Mouse (Mus musculus): Measurements from ENCODE around the gene Chtf18. TPM values are rescaled to one million over a fixed set of nuclear protein-coding genes. Genes with fewer than 3 reads are reported as not detected.

Chtf18 gene
- polyA plus RNA-seq (2014; fragmentation: Nextera tagmentation; extraction: Ambion mirVana), result 17.7 and 21.2 TPM in 2 replicates

DNA sequence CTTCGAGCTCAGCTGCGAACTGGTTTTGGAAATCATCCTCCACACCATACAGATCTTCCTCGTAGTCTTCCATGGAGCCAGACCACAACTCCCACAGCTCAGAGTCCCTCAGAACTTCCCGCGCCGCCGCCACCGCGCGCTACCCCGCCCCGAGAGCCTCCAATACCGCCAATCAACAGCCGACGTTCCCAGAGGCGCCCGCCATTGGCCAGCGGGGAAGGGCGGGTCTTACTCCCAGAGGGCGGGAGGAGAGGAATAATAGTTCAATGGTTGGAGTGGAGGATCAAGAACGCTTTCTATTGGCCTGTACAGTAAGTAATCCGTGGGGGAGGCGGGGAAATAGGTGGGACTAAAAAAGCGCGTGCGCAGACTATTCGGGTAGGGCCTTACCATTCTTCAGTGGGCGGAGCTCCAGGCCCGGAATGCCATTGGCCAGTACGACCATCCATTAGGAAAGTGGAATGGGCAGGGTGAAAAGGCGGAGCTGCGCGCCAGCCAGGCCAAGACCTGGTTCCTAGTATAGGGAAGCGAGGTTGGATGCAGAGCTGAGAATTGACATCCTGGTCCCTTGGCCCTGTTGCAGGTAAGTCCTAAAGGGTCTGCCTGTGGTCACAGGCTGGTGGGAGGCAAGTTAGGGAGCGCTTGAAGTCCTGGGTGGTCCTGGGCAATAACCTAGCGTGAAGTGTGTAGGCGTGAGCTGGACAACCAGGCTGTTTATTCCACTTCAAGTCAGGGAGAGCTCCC, at the start of gene Chtf18, which contains the start of gene Rpusd1:
Chtf18 (minus strand) TSS at position 155 of the 744 bp plus-strand sequence.
Rpusd1 (plus strand) TSS at position 406 of the 744 bp plus-strand sequence.
- peaks cover 5% of the 10 kb centered on the region for H3K4me1 ChIP-seq (ENCODE audit: control insufficient read depth, insufficient read depth, low read length)
- H3K27ac ChIP-seq (replicated peaks; ENCODE audit: low read depth, low read length), result 0 out of 2 replicates have a peak within 1 kb of the TSS, but pooled peaks have one; percentile 28
- DNase-seq (ENCODE audit: low spot score) (peak; percentile 100), ATAC-seq (replicated peaks; ENCODE audit: insufficient number of reproducible peaks, low FRiP score, low TSS enrichment, low read depth) (peak; percentile 97)
- under 1% methylated on average over 37 of the region's 37 CpGs for WGBS
- H3K9me3 ChIP-seq (replicated peaks; ENCODE audit: control insufficient read depth, low read length), result no peaks in the 10 kb centered on the region
- no peaks in the 10 kb centered on the region for H3K27me3 ChIP-seq (ENCODE audit: control insufficient read depth, insufficient read depth, low read length)
- H3K4me3 ChIP-seq (ENCODE audit: low read depth, low read length), result peak within 1 kb of the TSS; percentile 65
- H3K4me2 ChIP-seq (ENCODE audit: low read depth, low read length), result peak within 1 kb of the TSS; percentile 92
- H3K36me3 ChIP-seq (replicated peaks; ENCODE audit: control insufficient read depth, insufficient read depth, low read depth, low read length), result no peaks in the 10 kb centered on the region
- peak within 1 kb of the TSS; percentile 82 for H3K9ac ChIP-seq (replicated peaks; ENCODE audit: low read length)

DNA sequence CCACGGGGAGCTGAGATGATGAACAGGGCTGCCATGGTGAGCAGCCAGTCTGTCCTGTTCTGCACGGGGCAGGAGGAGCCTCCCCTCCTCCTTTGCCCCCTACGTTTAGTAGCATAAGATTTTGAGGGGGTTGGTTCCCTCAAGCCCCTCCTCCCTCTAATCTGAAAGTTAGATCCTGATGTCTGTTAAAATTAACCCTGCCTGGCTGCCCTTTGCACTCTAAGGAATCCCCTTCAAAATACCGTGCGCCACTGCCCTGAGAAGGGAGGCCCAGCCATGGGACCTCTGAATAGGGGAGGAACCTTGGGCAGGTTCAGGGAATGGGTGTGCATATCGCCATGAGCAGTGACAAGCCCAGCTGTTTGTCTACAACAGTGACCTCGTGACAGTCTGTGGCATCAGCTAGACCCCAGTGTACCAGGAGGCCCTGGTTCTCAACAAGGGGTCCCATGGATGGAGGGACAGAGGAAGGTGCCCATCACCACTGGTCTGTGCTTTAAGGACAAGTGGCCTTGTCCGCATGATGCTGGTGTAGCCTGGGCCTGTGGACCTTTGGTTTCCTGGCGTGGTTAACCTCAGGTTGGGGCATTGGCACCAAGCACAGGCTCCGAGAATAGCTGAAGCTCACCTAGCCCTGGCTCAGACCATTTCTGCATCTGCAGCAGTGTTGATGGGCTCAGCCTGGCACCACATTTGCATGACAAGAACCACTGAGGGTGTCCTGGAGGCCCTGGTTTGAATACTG, 48.3 kb upstream of the Chtf18 start:
- H3K27me3 ChIP-seq (ENCODE audit: control insufficient read depth, insufficient read depth, low read length), result no peaks in the 10 kb centered on the region
- no peak overlapping the region for H3K4me3 ChIP-seq (ENCODE audit: low read depth, low read length)
- peaks cover 3% of the 10 kb centered on the region for H3K4me1 ChIP-seq (ENCODE audit: control insufficient read depth, insufficient read depth, low read length)
- no peak overlapping the region for H3K27ac ChIP-seq (replicated peaks; ENCODE audit: low read depth, low read length)
- 78% methylated on average over 10 of the region's 10 CpGs for WGBS
- H3K9me3 ChIP-seq (replicated peaks; ENCODE audit: control insufficient read depth, low read length), result no peaks in the 10 kb centered on the region
- ATAC-seq (replicated peaks; ENCODE audit: insufficient number of reproducible peaks, low FRiP score, low TSS enrichment, low read depth) (no peak), DNase-seq (ENCODE audit: low spot score) (no peak)
- H3K36me3 ChIP-seq (replicated peaks; ENCODE audit: control insufficient read depth, insufficient read depth, low read depth, low read length), result no peaks in the 10 kb centered on the region; the same call in 1 of the 2 replicates
- H3K9ac ChIP-seq (replicated peaks; ENCODE audit: low read length), result no peak overlapping the region
- no peak overlapping the region for H3K4me2 ChIP-seq (ENCODE audit: low read depth, low read length)

DNA sequence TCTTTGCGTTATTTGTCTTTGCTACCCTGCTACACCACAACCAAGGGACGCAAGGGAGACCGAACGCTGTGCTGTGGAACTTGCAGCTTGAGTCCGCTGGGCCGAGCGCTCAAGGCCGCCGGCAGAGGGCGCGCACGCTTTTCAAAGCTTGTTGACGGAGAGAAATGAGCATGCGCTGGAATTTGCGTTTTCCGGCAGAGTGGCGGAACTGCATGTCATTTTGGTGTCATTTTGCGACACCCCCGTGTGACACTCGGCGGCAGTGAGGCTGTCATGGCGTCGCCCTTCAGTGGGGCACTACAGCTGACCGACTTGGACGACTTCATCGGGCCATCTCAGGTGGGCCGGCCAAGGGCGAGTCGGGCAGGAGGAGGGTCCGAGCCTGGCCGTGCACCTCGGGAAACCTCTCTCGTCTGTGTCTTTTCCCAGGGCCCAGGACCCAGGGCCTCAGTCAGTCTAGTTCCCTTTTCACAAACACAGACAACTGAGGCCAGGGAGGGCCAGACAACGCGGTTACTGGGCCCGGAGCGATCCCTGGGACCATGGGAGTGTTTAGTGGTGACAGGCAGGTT, 46.4 kb upstream of the Chtf18 start, which contains the start of gene Narfl:
Narfl (plus strand) TSS at position 228 of the 572 bp plus-strand sequence.
- Histone ChIP-seq H3K4me3 (ENCODE audit: low read depth, low read length) (peak within 1 kb of the TSS; percentile 75), H3K4me2 (ENCODE audit: low read depth, low read length) (peak within 1 kb of the TSS; percentile 78), H3K4me1 (ENCODE audit: control insufficient read depth, insufficient read depth, low read length) (peaks cover 3% of the 10 kb centered on the region), H3K9me3 (replicated peaks; ENCODE audit: control insufficient read depth, low read length) (no peaks in the 10 kb centered on the region), H3K27ac (replicated peaks; ENCODE audit: low read depth, low read length) (no peak within 1 kb of the TSS), H3K9ac (replicated peaks; ENCODE audit: low read length) (peak within 1 kb of the TSS; percentile 78), H3K27me3 (ENCODE audit: control insufficient read depth, insufficient read depth, low read length) (no peaks in the 10 kb centered on the region), H3K36me3 (replicated peaks; ENCODE audit: control insufficient read depth, insufficient read depth, low read depth, low read length) (no peaks in the 10 kb centered on the region; the same call in 1 of the 2 replicates)
- ATAC-seq (replicated peaks; ENCODE audit: insufficient number of reproducible peaks, low FRiP score, low TSS enrichment, low read depth) (peak; percentile 72), DNase-seq (ENCODE audit: low spot score) (peak; percentile 98)
- WGBS, result under 1% methylated on average over 37 of the region's 37 CpGs

DNA sequence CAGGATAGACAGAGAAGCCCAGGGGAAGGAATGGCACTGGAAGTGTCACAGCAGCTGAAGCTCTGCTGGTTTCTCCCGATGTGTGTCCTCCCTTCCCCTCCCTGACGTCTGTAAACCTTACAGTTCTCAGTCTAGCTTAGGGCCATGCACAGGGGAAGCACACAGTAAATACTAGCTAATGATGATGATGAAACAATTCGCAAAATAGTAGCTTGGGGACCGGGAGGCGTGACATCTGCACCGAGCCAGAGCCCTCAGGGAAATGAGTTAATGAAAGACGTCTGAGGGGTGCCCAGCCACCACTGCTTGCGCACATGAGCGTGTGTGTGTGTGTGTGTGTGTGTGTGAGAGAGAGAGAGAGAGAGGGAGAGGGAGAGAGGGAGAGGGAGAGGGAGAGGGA, 42.1 kb upstream of the Chtf18 start:
- no peak for ATAC-seq (replicated peaks; ENCODE audit: insufficient number of reproducible peaks, low FRiP score, low TSS enrichment, low read depth)
- 50% methylated on average over 9 of the region's 9 CpGs for WGBS
- no peaks in the 10 kb centered on the region for H3K36me3 ChIP-seq (replicated peaks; ENCODE audit: control insufficient read depth, insufficient read depth, low read depth, low read length)

DNA sequence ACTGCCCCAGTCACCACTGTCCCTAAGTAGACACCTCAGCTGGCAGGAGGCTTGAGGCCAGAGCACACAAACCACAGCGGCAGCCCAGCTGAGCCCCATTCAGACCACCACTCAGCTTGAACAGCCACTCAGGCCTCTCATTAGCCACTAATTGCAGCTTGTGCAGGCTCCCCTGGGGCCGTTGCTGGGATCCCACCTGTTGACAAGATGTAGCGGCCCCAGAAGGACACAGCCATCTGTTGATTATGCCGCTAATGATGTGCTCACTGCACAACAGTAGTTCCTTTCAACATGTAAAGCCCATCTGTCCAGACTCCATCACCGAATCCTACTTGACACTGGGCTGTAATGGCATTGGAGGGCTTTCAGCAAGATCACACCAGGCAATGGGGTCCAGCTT, 38.7 kb upstream of the Chtf18 start:
- no peak overlapping the region for H3K4me2 ChIP-seq (ENCODE audit: low read depth, low read length)
- no peak overlapping the region for H3K27ac ChIP-seq (replicated peaks; ENCODE audit: low read depth, low read length)
- WGBS, result 43% methylated on average over 5 of the region's 5 CpGs
- ATAC-seq (replicated peaks; ENCODE audit: insufficient number of reproducible peaks, low FRiP score, low TSS enrichment, low read depth) (peak; percentile 69), DNase-seq (ENCODE audit: low spot score) (peak; percentile 27)
- H3K4me3 ChIP-seq (ENCODE audit: low read depth, low read length), result no peak overlapping the region
- H3K4me1 ChIP-seq (ENCODE audit: control insufficient read depth, insufficient read depth, low read length), result no peaks in the 10 kb centered on the region
- no peak overlapping the region for H3K9ac ChIP-seq (replicated peaks; ENCODE audit: low read length)
- H3K9me3 ChIP-seq (replicated peaks; ENCODE audit: control insufficient read depth, low read length), result no peaks in the 10 kb centered on the region
- no peaks in the 10 kb centered on the region for H3K27me3 ChIP-seq (ENCODE audit: control insufficient read depth, insufficient read depth, low read length)
- H3K36me3 ChIP-seq (replicated peaks; ENCODE audit: control insufficient read depth, insufficient read depth, low read depth, low read length), result no peaks in the 10 kb centered on the region

More for the DNA sequence above, 42.1 kb upstream of the Chtf18 start:
- H3K4me3 ChIP-seq (ENCODE audit: low read depth, low read length), result no peak overlapping the region
- H3K4me2 ChIP-seq (ENCODE audit: low read depth, low read length), result no peak overlapping the region
- no peak overlapping the region for H3K9ac ChIP-seq (replicated peaks; ENCODE audit: low read length)
- no peak overlapping the region for H3K27ac ChIP-seq (replicated peaks; ENCODE audit: low read depth, low read length)
- no peaks in the 10 kb centered on the region for H3K27me3 ChIP-seq (ENCODE audit: control insufficient read depth, insufficient read depth, low read length)
- DNase-seq (ENCODE audit: low spot score), result no peak
- peaks cover 3% of the 10 kb centered on the region for H3K4me1 ChIP-seq (ENCODE audit: control insufficient read depth, insufficient read depth, low read length)
- no peaks in the 10 kb centered on the region for H3K9me3 ChIP-seq (replicated peaks; ENCODE audit: control insufficient read depth, low read length)

DNA sequence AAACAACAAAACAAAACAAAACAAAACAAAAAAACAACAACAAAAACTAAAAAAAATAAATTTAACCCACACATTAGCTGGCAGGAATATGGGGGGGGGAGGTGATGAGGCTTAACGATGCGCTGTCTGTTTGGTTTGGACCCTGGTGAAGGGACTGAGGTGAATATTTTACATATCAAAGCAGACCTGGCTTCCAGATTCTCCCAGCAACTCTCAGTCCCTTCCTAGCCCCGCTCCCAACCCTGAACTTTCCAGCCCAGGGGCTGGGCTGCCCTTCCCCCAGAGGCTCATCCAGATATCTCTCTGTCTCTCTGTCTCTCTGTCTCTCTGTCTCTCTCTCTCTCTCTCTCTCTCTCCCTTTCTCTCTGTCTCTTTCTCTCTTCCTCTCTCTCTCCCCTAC, 35.4 kb upstream of the Chtf18 start:
- H3K9me3 ChIP-seq (replicated peaks; ENCODE audit: control insufficient read depth, low read length), result no peaks in the 10 kb centered on the region
- 55% methylated on average over 3 of the region's 3 CpGs for WGBS

DNA sequence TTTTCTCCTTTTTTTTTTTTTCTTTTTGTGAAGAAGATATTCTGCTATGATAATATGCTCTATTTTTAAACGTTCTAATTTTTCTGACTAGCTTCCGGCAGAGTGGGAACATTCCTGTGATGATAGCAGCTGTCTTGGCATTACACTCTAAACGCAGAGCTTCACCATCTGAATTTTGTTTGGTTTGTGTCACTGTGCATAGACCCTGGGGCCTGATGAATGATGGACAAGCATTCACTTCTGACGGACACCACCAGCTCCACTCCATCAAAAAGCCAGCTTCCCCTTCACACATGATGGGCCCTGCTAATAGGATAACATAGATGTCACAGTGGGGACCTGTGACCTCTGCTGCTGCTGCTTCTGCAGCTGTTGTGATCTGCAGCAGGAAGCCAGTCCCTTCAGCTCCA, 34.3 kb upstream of the Chtf18 start:
- DNase-seq (ENCODE audit: low spot score) (no peak), ATAC-seq (replicated peaks; ENCODE audit: insufficient number of reproducible peaks, low FRiP score, low TSS enrichment, low read depth) (no peak)
- Histone ChIP-seq H3K4me1 (ENCODE audit: control insufficient read depth, insufficient read depth, low read length) (no peaks in the 10 kb centered on the region), H3K27ac (replicated peaks; ENCODE audit: low read depth, low read length) (no peak overlapping the region), H3K4me2 (ENCODE audit: low read depth, low read length) (no peak overlapping the region), H3K9ac (replicated peaks; ENCODE audit: low read length) (no peak overlapping the region), H3K9me3 (replicated peaks; ENCODE audit: control insufficient read depth, low read length) (no peaks in the 10 kb centered on the region), H3K36me3 (replicated peaks; ENCODE audit: control insufficient read depth, insufficient read depth, low read depth, low read length) (no peaks in the 10 kb centered on the region), H3K27me3 (ENCODE audit: control insufficient read depth, insufficient read depth, low read length) (no peaks in the 10 kb centered on the region), H3K4me3 (ENCODE audit: low read depth, low read length) (no peak overlapping the region)
- WGBS, result 50% methylated on average over 4 of the region's 4 CpGs

More for the DNA sequence above, 35.4 kb upstream of the Chtf18 start:
- H3K4me1 ChIP-seq (ENCODE audit: control insufficient read depth, insufficient read depth, low read length), result no peaks in the 10 kb centered on the region
- no peak overlapping the region for H3K27ac ChIP-seq (replicated peaks; ENCODE audit: low read depth, low read length)
- DNase-seq (ENCODE audit: low spot score), result no peak
- no peak overlapping the region for H3K4me2 ChIP-seq (ENCODE audit: low read depth, low read length)
- ATAC-seq (replicated peaks; ENCODE audit: insufficient number of reproducible peaks, low FRiP score, low TSS enrichment, low read depth), result no peak
- H3K36me3 ChIP-seq (replicated peaks; ENCODE audit: control insufficient read depth, insufficient read depth, low read depth, low read length), result no peaks in the 10 kb centered on the region
- no peak overlapping the region for H3K4me3 ChIP-seq (ENCODE audit: low read depth, low read length)
- H3K27me3 ChIP-seq (ENCODE audit: control insufficient read depth, insufficient read depth, low read length), result no peaks in the 10 kb centered on the region
- H3K9ac ChIP-seq (replicated peaks; ENCODE audit: low read length), result no peak overlapping the region
